Mouse (Mus musculus): ENCODE measurements around the gene S100a6. TPM values are rescaled to one million over a fixed set of nuclear protein-coding genes. Genes with fewer than 3 reads are reported as not detected.

Gene S100a6
- polyA plus RNA-seq, 1 experiment from 2014 or later, result 422 TPM

- Histone ChIP-seq H3K9ac (ENCODE audit: low read depth, low read length) (no peak overlapping the region), H3K36me3 (ENCODE audit: control insufficient read depth, insufficient read depth, low read length) (no peaks in the 10 kb centered on the region), H3K4me3 (ENCODE audit: low read length) (no peak overlapping the region), H3K4me2 (ENCODE audit: low read depth, low read length) (no peak overlapping the region), H3K9me3 (ENCODE audit: control insufficient read depth, low read length) (no peaks in the 10 kb centered on the region), H3K4me1 (ENCODE audit: control insufficient read depth, insufficient read depth, low read length) (peaks cover 24% of the 10 kb centered on the region), H3K27ac (ENCODE audit: low read length) (peak overlapping the region; percentile 53), H3K27me3 (replicated peaks; ENCODE audit: control insufficient read depth, insufficient read depth, low read length) (no peaks in the 10 kb centered on the region)
- no peak for ATAC-seq
- WGBS, result 79% methylated on average over 2 of the region's 2 CpGs
Measured at GRCm38 (mm10) chr3:90605736-90606135, 6.9 kb upstream of the S100a6 start.

DNA sequence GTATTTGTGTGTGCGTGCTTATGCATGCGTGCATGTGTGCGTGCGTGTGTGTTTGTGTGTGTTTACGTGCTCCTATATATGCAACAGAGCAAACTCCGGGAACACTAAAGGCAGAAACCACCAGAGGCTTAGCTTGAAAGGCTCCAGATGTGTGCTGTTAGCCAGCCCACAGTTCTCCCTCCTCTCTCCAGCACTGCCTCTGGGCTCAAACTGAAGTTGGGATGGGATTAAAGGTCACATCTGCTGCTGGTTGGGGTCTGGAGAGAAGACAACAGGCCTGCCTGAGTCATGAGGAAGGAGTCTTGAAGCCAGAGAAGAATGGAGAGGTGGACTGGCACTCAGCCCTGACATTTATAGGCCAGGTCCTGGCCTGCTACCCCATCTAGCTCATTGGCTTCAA lies 6.5 kb upstream of the S100a6 start:
- H3K27me3 ChIP-seq (replicated peaks; ENCODE audit: control insufficient read depth, insufficient read depth, low read length), result no peaks in the 10 kb centered on the region
- WGBS, result 62% methylated on average over 6 of the region's 6 CpGs
- H3K4me2 ChIP-seq (ENCODE audit: low read depth, low read length), result no peak overlapping the region
- H3K27ac ChIP-seq (ENCODE audit: low read length), result peak overlapping the region; percentile 53
- peaks cover 24% of the 10 kb centered on the region for H3K4me1 ChIP-seq (ENCODE audit: control insufficient read depth, insufficient read depth, low read length)
- no peak overlapping the region for H3K4me3 ChIP-seq (ENCODE audit: low read length)
- ATAC-seq, result peak; percentile 29; the same call in 1 of the 2 replicates
- H3K9ac ChIP-seq (ENCODE audit: low read depth, low read length), result no peak overlapping the region
- no peaks in the 10 kb centered on the region for H3K9me3 ChIP-seq (ENCODE audit: control insufficient read depth, low read length)
- H3K36me3 ChIP-seq (ENCODE audit: control insufficient read depth, insufficient read depth, low read length), result no peaks in the 10 kb centered on the region

GRCm38 (mm10) chr3:90607361-90607760 lies 5.3 kb upstream of the S100a6 start:
- H3K27me3 ChIP-seq (replicated peaks; ENCODE audit: control insufficient read depth, insufficient read depth, low read length), result no peaks in the 10 kb centered on the region
- ATAC-seq, result no peak
- H3K27ac ChIP-seq (ENCODE audit: low read length), result no peak overlapping the region
- H3K4me2 ChIP-seq (ENCODE audit: low read depth, low read length), result no peak overlapping the region
- WGBS, result 87% methylated on average over 3 of the region's 3 CpGs
- H3K9ac ChIP-seq (ENCODE audit: low read depth, low read length), result no peak overlapping the region
- H3K4me1 ChIP-seq (ENCODE audit: control insufficient read depth, insufficient read depth, low read length), result peaks cover 24% of the 10 kb centered on the region
- no peaks in the 10 kb centered on the region for H3K9me3 ChIP-seq (ENCODE audit: control insufficient read depth, low read length)
- no peaks in the 10 kb centered on the region for H3K36me3 ChIP-seq (ENCODE audit: control insufficient read depth, insufficient read depth, low read length)
- H3K4me3 ChIP-seq (ENCODE audit: low read length), result no peak overlapping the region

GRCm38 (mm10) chr3:90608223-90608622 lies 4.5 kb upstream of the S100a6 start, which contains the start of gene S100a5:
Gene S100a5, plus strand, starts transcription at chr3:90608523.
- Histone ChIP-seq H3K4me2 (ENCODE audit: low read depth, low read length) (no peak within 1 kb of the TSS), H3K27me3 (replicated peaks; ENCODE audit: control insufficient read depth, insufficient read depth, low read length) (no peaks in the 10 kb centered on the region), H3K4me1 (ENCODE audit: control insufficient read depth, insufficient read depth, low read length) (peaks cover 31% of the 10 kb centered on the region), H3K9ac (ENCODE audit: low read depth, low read length) (no peak within 1 kb of the TSS), H3K27ac (ENCODE audit: low read length) (no peak within 1 kb of the TSS), H3K36me3 (ENCODE audit: control insufficient read depth, insufficient read depth, low read length) (no peaks in the 10 kb centered on the region), H3K4me3 (ENCODE audit: low read length) (no peak within 1 kb of the TSS), H3K9me3 (ENCODE audit: control insufficient read depth, low read length) (no peaks in the 10 kb centered on the region)
- WGBS, result 51% methylated on average over 3 of the region's 3 CpGs
- ATAC-seq, result no peak

- ATAC-seq, result peak; percentile 29
- Histone ChIP-seq H3K9me3 (ENCODE audit: control insufficient read depth, low read length) (no peaks in the 10 kb centered on the region), H3K36me3 (ENCODE audit: control insufficient read depth, insufficient read depth, low read length) (no peaks in the 10 kb centered on the region), H3K27ac (ENCODE audit: low read length) (no peak overlapping the region), H3K4me3 (ENCODE audit: low read length) (no peak overlapping the region), H3K4me1 (ENCODE audit: control insufficient read depth, insufficient read depth, low read length) (peaks cover 35% of the 10 kb centered on the region), H3K27me3 (replicated peaks; ENCODE audit: control insufficient read depth, insufficient read depth, low read length) (no peaks in the 10 kb centered on the region), H3K9ac (ENCODE audit: low read depth, low read length) (no peak overlapping the region), H3K4me2 (ENCODE audit: low read depth, low read length) (no peak overlapping the region)
Measured at GRCm38 (mm10) chr3:90609102-90609501, 3.6 kb upstream of the S100a6 start.

DNA sequence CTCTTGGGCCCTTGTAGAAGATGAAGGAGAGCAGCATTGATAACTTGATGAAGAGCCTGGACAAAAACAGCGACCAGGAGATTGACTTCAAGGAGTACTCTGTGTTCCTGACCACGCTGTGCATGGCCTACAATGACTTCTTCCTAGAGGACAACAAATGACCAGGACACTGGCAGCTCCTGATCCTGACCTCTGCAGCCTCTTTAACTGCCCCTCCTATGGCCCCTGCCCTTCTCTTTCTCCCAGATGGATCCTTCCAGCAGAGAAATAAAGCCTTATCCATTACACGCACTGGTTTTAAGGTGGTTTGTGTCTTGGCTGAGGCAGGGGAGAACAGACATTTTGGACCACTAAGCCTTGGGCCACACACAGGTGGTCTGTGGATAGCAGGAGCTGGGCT lies 1.2 kb upstream of the S100a6 start:
- H3K4me1 ChIP-seq (ENCODE audit: control insufficient read depth, insufficient read depth, low read length), result peaks cover 23% of the 10 kb centered on the region
- no peak overlapping the region for H3K4me3 ChIP-seq (ENCODE audit: low read length)
- no peak overlapping the region for H3K4me2 ChIP-seq (ENCODE audit: low read depth, low read length)
- H3K9me3 ChIP-seq (ENCODE audit: control insufficient read depth, low read length), result no peaks in the 10 kb centered on the region
- H3K27me3 ChIP-seq (replicated peaks; ENCODE audit: control insufficient read depth, insufficient read depth, low read length), result no peaks in the 10 kb centered on the region
- H3K9ac ChIP-seq (ENCODE audit: low read depth, low read length), result no peak overlapping the region
- no peak for ATAC-seq
- H3K27ac ChIP-seq (ENCODE audit: low read length), result no peak overlapping the region
- H3K36me3 ChIP-seq (ENCODE audit: control insufficient read depth, insufficient read depth, low read length), result no peaks in the 10 kb centered on the region
- WGBS, result 91% methylated on average over 3 of the region's 3 CpGs

DNA sequence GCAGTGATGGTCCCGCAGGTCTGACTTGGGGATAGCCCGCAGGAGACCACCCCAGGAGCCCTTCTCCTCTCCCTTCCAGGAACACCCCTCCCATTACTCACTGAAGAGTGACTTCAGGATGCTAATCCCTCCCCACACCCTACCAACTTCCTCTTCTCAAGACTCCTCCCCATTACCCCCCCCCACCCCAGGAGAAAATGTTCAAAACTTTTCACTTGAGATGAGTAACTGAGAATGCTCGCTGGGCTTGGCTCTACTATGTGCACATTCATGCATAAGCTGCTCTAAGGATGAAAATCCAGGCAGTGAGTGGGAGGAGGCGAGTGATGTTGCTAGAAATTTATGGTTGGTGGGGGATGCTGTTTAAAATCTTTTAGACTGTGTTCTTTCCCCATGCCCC lies 621 bp upstream of the S100a6 start:
- Histone ChIP-seq H3K9me3 (ENCODE audit: control insufficient read depth, low read length) (no peaks in the 10 kb centered on the region), H3K4me3 (ENCODE audit: low read length) (no peak overlapping the region), H3K27ac (ENCODE audit: low read length) (no peak overlapping the region), H3K9ac (ENCODE audit: low read depth, low read length) (no peak overlapping the region), H3K27me3 (replicated peaks; ENCODE audit: control insufficient read depth, insufficient read depth, low read length) (no peaks in the 10 kb centered on the region), H3K36me3 (ENCODE audit: control insufficient read depth, insufficient read depth, low read length) (no peaks in the 10 kb centered on the region), H3K4me1 (ENCODE audit: control insufficient read depth, insufficient read depth, low read length) (peaks cover 23% of the 10 kb centered on the region), H3K4me2 (ENCODE audit: low read depth, low read length) (no peak overlapping the region)
- 67% methylated on average over 4 of the region's 4 CpGs for WGBS
- no peak for ATAC-seq

GRCm38 (mm10) chr3:90613461-90614147 lies 922 bp downstream of the S100a6 start:
- Histone ChIP-seq H3K4me2 (ENCODE audit: low read depth, low read length) (peak overlapping the region; percentile 86), H3K4me1 (ENCODE audit: control insufficient read depth, insufficient read depth, low read length) (peaks cover 23% of the 10 kb centered on the region), H3K4me3 (ENCODE audit: low read length) (peak overlapping the region; percentile 51), H3K27ac (ENCODE audit: low read length) (peak overlapping the region; percentile 82), H3K9ac (ENCODE audit: low read depth, low read length) (peak overlapping the region; percentile 67), H3K9me3 (ENCODE audit: control insufficient read depth, low read length) (no peaks in the 10 kb centered on the region), H3K27me3 (replicated peaks; ENCODE audit: control insufficient read depth, insufficient read depth, low read length) (no peaks in the 10 kb centered on the region), H3K36me3 (ENCODE audit: control insufficient read depth, insufficient read depth, low read length) (no peaks in the 10 kb centered on the region)
- ATAC-seq, result peak; percentile 5; the same call in 1 of the 2 replicates
- 69% methylated on average over 7 of the region's 7 CpGs for WGBS

GRCm38 (mm10) chr3:90614148-90614530 lies 1.5 kb downstream of the S100a6 start:
- ATAC-seq, result no peak

More at GRCm38 (mm10) chr3:90614148-90614530, 1.5 kb downstream of the S100a6 start:
- H3K4me1 ChIP-seq (ENCODE audit: control insufficient read depth, insufficient read depth, low read length), result peaks cover 20% of the 10 kb centered on the region
- no peak overlapping the region; the same call in 1 of the 2 replicates for H3K9ac ChIP-seq (ENCODE audit: low read depth, low read length)
- peak overlapping the region; percentile 51 for H3K4me3 ChIP-seq (ENCODE audit: low read length)
- H3K27ac ChIP-seq (ENCODE audit: low read length), result peak overlapping the region; percentile 82
- no peaks in the 10 kb centered on the region for H3K9me3 ChIP-seq (ENCODE audit: control insufficient read depth, low read length)
- peak overlapping the region; percentile 86 for H3K4me2 ChIP-seq (ENCODE audit: low read depth, low read length)
- 76% methylated on average over 6 of the region's 6 CpGs for WGBS
- no peaks in the 10 kb centered on the region for H3K27me3 ChIP-seq (replicated peaks; ENCODE audit: control insufficient read depth, insufficient read depth, low read length)
- no peaks in the 10 kb centered on the region for H3K36me3 ChIP-seq (ENCODE audit: control insufficient read depth, insufficient read depth, low read length)

All from intestine, embryonic 16.5 days (tissue).